Mouse (Mus musculus): ENCODE results near the gene Rmi2. TPM values are rescaled to one million over a fixed set of nuclear protein-coding genes. Genes with fewer than 3 reads are reported as not detected.
"Not testable (repeated sequence)": the region's sequence is repeated elsewhere in the genome, so short reads cannot be mapped to it uniquely, and the experiment has no call there.

Rmi2 gene
- total RNA-seq, 2 experiments from 2014 or later = 0.18 to 0.25 TPM

- no peak for DNase-seq (ENCODE audit: low spot score in 2 of 2)
- intact Hi-C loops (cut with DNase I) = no loop called here
Measured at GRCm38 (mm10) chr16:10824536-10824935, 10.3 kb upstream of the Rmi2 start.

- intact Hi-C loops (cut with DNase I) = no loop called here
- DNase-seq (ENCODE audit: low spot score in 2 of 2) = no peak
Measured at GRCm38 (mm10) chr16:10825840-10826239, 9.0 kb upstream of the Rmi2 start.

DNA sequence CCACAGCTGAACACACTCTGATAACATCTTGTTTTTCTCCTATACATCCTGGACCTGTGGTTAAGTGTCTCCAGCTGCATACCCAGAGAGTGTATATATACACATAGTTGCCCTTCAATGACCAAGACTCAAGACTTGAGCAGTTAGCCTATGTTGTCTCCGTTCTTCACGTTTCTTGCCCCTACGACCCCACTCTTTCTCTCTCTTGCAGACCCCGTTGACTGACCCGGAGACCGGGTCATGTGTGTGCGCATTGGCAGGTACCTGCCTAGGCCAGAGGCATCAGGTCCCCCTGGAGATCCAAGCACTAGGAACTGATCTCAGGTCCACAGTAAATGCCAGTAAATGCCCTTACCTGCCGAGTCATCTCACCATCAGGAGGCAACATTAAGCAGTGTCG is 7.6 kb upstream of the Rmi2 start:
- no peak for DNase-seq (ENCODE audit: low spot score in 2 of 2)
- intact Hi-C loops (cut with DNase I) = no loop called here

GRCm38 (mm10) chr16:10827766-10828460 is 6.9 kb upstream of the Rmi2 start:
- DNase-seq (ENCODE audit: low spot score in 2 of 2) = no peak
- intact Hi-C loops (cut with DNase I) = no loop called here

GRCm38 (mm10) chr16:10828461-10828805 is 6.4 kb upstream of the Rmi2 start:
- DNase-seq (ENCODE audit: low spot score in 2 of 2) = no peak
- intact Hi-C loops (cut with DNase I) = no loop called here

DNA sequence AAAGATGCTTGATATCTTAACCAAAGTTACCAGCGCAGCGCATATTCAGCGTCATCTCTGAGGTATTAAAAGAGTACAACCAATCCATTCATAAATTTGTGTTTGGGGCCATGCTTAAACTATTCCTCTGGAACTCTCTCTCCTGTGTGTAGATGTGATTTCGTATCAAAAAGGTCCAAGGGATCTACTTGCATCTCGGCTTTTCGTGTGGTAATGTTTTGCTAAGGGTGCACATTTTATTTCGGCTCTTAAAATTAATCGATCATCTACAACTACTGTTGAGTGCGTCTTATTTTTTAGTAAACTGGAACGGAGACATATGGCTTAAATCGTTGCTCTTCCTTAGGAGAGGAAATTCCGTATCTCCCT is 333 bp upstream of the Rmi2 start:
- DNase-seq (ENCODE audit: low spot score in 2 of 2) = no peak
- intact Hi-C loops (cut with DNase I) = no loop called here

GRCm38 (mm10) chr16:10836388-10836787 is 1.5 kb downstream of the Rmi2 start:
- DNase-seq (ENCODE audit: low spot score in 2 of 2) = no peak
- intact Hi-C loops (cut with DNase I) = no loop called here

- intact Hi-C loops (cut with DNase I) = no loop called here
- DNase-seq (ENCODE audit: low spot score in 2 of 2) = no peak
Measured at GRCm38 (mm10) chr16:10837250-10837649, 2.4 kb downstream of the Rmi2 start.

DNA sequence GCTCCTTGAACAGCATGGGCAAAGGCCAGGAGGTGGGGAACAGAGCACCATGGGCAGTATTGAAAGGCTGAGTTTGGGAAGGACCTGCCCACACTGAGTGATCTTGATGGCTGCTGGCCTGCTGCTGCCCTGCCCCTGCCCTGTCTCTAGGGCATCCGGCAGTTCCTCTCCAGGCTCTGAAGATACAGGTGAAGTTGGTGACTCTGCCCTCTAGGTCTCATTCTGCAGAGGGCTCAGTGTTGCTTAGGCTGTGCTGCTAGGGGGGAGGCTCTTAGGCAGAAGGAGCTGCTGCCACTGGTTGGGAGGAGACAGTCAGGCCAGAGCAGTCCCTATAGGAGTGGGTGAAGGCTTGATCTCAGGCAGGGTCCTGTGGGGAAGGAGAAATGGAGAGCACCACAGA is 3.0 kb downstream of the Rmi2 start:
- no peak for DNase-seq (ENCODE audit: low spot score in 2 of 2)
- intact Hi-C loops (cut with DNase I) = no loop called here

DNA sequence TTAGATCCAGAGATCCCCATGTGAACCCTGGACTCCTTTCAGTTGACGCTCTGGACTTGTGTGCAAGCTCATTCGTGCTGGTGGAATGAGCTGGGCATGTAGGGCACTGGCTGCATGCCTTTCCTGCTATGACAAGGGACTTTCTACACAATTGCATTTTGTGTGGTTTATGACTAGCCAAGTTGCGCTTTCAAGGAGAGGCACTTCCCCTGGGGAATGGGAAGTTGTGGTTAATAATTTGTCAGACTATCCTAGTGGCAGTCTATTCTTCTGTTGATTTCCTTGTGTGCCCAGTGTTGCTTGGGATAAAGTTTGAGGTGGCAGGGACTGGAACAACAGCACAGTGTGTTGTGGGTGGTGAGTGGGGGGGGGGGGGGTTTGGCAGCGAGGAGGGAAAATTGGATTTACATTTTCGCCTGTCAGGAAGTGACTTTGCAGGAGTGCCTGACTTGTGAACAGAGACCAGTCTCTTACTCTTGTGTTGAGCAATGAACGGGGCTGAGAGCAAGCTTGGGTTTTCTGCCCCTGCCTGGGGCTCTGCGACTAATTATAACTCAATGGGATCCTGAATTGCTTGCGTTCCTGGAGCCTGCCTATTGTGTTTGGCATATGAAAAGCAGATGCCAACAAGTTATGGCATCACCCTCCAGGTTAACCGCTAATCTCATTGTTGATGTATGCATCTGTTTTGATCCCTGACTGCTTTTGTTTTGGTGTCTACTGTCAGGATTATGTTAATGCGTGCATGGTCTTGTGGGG is 3.8 kb downstream of the Rmi2 start:
- DNase-seq (ENCODE audit: low spot score in 2 of 2) = no peak
- intact Hi-C loops (cut with DNase I) = no loop called here

- intact Hi-C loops (cut with DNase I) = loop anchor here (5.0 kb wide), 1 partner anchor 33 kb away; the partner anchor contains the start of gene Prm1
- no peak for DNase-seq (ENCODE audit: low spot score in 2 of 2)
Measured at GRCm38 (mm10) chr16:10840018-10840417, 5.2 kb downstream of the Rmi2 start.

DNA sequence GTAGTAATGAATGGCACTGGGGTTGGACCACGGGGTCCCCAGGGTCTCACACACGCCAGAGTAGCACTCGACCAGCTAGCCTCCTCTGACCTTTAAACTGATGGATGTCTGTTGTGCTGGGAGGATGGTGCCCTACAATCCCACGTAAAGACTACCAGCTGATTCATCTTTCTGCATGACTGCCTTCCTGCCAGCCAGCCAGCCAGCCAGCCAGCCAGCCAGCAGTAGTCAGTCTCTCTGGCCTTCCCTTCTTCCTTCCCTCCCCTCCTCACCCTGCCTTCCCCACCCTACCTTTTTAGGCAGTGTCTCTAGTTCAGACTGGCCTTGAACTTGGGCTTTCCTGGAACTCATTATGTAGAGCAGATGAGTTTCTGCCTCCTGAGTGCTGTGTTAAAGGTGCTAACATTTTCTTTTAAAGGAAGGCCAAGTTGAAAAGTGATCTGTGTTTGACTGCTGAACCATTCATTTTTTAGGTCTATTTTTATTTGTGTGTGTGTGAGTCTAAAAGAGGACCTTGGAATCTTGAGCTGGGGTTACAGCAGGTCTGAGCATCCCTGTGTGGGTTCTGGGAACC is 7.5 kb downstream of the Rmi2 start:
- intact Hi-C loops (cut with DNase I) = loop anchor here (5.0 kb wide), 1 partner anchor 35 kb away; the partner anchor contains the start of gene Prm1
- no peak for DNase-seq (ENCODE audit: low spot score in 2 of 2)

DNA sequence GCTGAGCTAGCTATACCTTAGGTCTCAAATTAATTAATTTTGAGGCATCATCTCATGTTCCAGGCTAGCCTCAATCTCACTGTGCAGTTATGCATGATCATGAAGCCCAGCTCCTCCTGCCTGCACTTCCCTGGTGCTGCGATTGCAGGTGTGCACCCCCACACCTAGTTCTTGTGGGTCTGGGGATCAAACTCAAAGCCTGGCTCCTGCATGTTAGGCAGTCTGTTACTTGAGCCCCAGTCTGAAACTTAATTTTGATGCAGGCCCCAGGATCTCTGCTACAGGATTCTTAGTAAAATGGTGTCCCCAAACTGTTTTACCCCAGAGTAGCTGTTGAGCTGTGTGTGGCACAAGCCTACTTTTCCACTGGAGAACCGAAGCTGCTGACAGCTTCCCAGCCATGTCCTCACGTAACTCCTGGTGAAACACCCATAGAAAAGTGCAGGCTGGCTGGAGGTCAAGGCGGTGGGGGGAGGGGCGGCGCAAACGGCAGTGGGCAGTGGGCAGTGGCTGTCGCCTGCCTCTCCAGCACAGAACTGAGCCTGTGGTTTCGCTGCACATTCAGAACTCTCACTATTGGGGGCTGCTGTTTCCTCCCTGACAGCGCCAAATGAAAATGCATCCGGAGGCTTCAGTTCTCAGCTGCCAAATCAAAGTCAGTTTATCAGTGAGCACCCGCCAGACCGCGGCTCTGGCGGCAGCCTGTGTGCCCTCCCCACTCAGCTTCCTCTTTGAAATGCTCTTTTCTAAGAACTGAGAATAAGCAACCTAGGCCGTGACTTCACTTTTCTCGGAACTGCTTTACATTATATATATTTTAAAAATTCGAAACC is 8.8 kb downstream of the Rmi2 start:
- intact Hi-C loops (cut with DNase I) = loop anchor here (5.0 kb wide), 1 partner anchor 36 kb away; the partner anchor contains the start of gene Prm1
- DNase-seq (ENCODE audit: low spot score in 2 of 2) = no peak

DNA sequence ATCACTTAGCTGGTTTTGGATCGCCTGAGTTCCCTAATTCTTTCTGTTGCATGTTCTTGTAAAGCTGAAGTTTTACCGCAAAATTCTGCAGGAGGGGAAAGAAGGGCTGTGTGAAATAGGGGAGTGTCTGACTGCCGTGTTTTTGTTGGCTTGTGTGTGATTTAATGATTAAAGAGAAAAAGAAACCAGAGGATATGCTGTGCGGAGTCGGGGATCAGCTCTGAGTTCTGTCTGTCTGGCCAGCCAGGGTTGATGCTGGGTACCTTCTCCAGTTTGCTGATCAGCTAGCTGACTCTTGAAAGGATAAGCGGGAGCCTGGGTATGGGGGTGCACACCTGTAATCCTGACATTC is 9.4 kb downstream of the Rmi2 start:
- intact Hi-C loops (cut with DNase I) = loop anchor here (5.0 kb wide), 1 partner anchor 37 kb away; the partner anchor contains the start of gene Prm1
- DNase-seq (ENCODE audit: low spot score in 2 of 2) = no peak

DNA sequence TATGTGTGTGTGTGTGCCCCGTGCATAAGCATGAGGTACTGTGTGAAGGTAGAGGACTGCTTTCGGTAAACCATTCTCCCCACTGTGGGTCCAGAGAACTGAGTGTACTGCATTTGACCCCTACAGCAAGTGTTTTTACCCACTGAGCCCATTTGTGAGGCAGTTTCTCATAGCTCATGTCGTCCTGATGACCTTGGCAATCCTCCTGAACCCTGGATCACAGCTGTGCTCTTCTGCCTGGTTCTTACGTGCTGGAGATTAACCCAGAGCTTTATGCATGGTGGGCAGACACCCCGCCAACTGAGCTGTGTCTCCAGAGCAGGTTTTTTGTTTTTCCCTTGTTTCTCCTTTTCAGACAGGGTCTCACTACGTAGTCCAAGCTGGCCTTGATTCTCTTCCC is 11.1 kb downstream of the Rmi2 start:
- intact Hi-C loops (cut with DNase I) = loop anchor here (5.0 kb wide), 1 partner anchor 274 kb away; no protein-coding TSS in a partner anchor
- no peak for DNase-seq (ENCODE audit: low spot score in 2 of 2)

DNA sequence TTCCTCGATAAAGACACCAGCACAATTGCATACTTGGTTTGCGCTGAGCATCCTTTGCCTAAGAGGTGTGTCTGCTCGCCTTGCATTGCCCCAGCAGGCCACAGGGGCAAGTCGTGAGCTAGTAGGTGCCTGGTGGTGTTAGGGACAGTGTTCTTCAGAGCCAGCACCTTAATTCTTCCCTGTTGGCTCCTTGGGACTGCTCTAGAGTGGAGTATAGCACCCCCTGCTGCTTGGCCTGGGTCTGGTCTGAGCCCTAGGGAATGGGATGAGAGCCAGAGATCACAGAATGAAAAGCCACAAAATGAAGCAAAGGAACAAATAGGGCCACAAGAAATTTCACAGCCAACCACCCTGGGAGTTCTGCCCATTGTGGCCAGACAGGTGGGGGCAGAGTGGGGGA is 11.6 kb downstream of the Rmi2 start:
- intact Hi-C loops (cut with DNase I) = loop anchor here (5.0 kb wide), 1 partner anchor 274 kb away; no protein-coding TSS in a partner anchor
- peak; percentile 32 to 41 for DNase-seq (ENCODE audit: low spot score in 2 of 2)

GRCm38 (mm10) chr16:10849965-10850861 is 15.4 kb downstream of the Rmi2 start:
- DNase-seq (ENCODE audit: low spot score in 2 of 2) = peak; percentile 25 to 26
- intact Hi-C loops (cut with DNase I) = loop anchor here (5.0 kb wide), 1 partner anchor 278 kb away; no protein-coding TSS in a partner anchor

GRCm38 (mm10) chr16:10850905-10851304 is 16.0 kb downstream of the Rmi2 start:
- intact Hi-C loops (cut with DNase I) = no loop called here
- no peak for DNase-seq (ENCODE audit: low spot score in 2 of 2)

- intact Hi-C loops (cut with DNase I); DNase-seq (ENCODE audit: low spot score in 2 of 2): not testable (repeated sequence)
Measured at GRCm38 (mm10) chr16:10852216-10852615, 17.4 kb downstream of the Rmi2 start.

Measured in left cerebral cortex, postnatal 36 days (tissue).